Comparison of ENCODE assay signal across 8 mouse cellular contexts in the genomic region with DNA sequence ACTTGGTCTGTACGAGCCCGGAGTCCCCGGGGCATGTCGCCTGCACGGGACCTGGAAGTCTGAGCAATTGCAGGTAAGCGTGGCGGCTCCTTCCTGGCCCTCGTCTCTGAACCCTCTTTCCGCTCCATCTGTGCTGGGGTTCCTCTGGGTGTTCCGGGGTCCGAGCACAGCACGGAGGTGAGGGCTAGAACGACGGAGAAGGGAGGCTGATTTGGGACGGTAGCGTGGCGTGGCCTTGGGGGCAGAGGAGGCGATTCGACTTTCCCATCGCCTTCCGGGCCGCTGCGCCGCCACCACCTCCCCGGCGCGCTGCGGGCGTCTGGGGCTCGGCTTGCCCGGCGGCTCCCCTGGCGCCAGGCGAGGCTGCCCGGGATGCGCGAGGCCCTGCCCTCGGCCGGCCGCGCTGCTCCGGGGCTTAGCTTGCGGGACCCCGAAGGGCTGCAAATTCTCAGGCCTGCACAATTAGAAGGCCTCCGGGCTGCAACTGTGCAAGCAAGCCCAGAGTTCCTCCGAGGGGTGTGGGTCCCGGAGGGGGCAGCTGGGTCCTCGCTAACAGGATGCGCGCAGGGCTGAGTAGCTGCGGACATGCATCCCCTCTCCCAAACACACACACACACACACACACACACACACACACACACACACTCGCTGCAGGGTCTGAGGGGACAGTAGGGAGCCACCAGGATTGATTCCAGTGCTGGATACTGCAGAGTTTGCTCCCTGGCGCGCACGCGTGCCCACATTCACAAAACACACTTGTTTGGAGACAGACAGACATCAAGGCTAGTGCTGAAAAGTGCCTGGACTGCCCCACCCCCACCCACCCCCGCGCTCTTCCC. TPM values are rescaled to one million over a fixed set of nuclear protein-coding genes. Genes with fewer than 3 reads are reported as not detected.
DNase-seq lines count a peak whose midpoint lies in the region; ATAC-seq and TF ChIP-seq lines count a peak whose summit lies in the region.

No protein-coding gene starts in this region.

- WGBS in embryonic facial prominence, embryonic 12.5 days, result under 1% methylated on average over 53 of the region's 58 CpGs
- under 1% methylated on average over 54 of the region's 58 CpGs for WGBS in limb, embryonic 13.5 days

- H3K27me3 ChIP-seq in embryonic facial prominence, embryonic 12.5 days, result peaks cover 10% of the 10 kb centered on the region
- peaks cover 3% of the 10 kb centered on the region; the same call in 1 of the 2 replicates for H3K27me3 ChIP-seq in limb, embryonic 13.5 days
- H3K27me3 ChIP-seq in myocyte (ENCODE audit: control insufficient read depth, insufficient read depth, insufficient read length), result peaks cover 38% of the 10 kb centered on the region

- H3K27ac ChIP-seq in embryonic facial prominence, embryonic 12.5 days, result peak overlapping the region; percentile 92
- peak overlapping the region; percentile 94 for H3K27ac ChIP-seq in limb, embryonic 13.5 days

- H3K9me3 ChIP-seq in embryonic facial prominence, embryonic 12.5 days, result no peaks in the 10 kb centered on the region
- H3K9me3 ChIP-seq in limb, embryonic 13.5 days, result no peaks in the 10 kb centered on the region

- intact Hi-C loops in heart, postnatal 36 days (cut with DNase I), result loop anchor here (1.0 to 2.0 kb wide), 5 partner anchors 28 to 76 kb away; no protein-coding TSS in a partner anchor

- peak; percentile 52 for DNase-seq in gastrocnemius, postnatal 10 days
- no peak for DNase-seq in gastrocnemius, adult 18-20 months (ENCODE audit: low spot score)
- DNase-seq in adipocyte (ENCODE audit: low spot score), result peak; percentile 37
- peak; percentile 58 to 83 for DNase-seq in heart, postnatal 36 days
- peak; percentile 72 for DNase-seq in thymus, postnatal 14 days

- peak overlapping the region; percentile 72 for H3K4me3 ChIP-seq in embryonic facial prominence, embryonic 12.5 days
- peak overlapping the region; percentile 85 for H3K4me3 ChIP-seq in limb, embryonic 13.5 days
- H3K4me3 ChIP-seq in myocyte, result peak overlapping the region; percentile 23

- H3K4me2 ChIP-seq in embryonic facial prominence, embryonic 12.5 days (replicated peaks), result peak overlapping the region; percentile 98
- peak overlapping the region; percentile 100 for H3K4me2 ChIP-seq in limb, embryonic 13.5 days (replicated peaks)
- peak overlapping the region; percentile 55 for H3K4me2 ChIP-seq in myocyte (ENCODE audit: low read depth)

- peaks cover 12% of the 10 kb centered on the region; the same call in 1 of the 2 replicates for H3K36me3 ChIP-seq in embryonic facial prominence, embryonic 12.5 days
- H3K36me3 ChIP-seq in limb, embryonic 13.5 days, result peaks cover 28% of the 10 kb centered on the region
- no peaks in the 10 kb centered on the region for H3K36me3 ChIP-seq in myocyte (ENCODE audit: control insufficient read depth, insufficient read depth)

- no peaks in the 10 kb centered on the region for H3K79me2 ChIP-seq in myocyte (ENCODE audit: control insufficient read depth, insufficient read depth)

- H3K9ac ChIP-seq in embryonic facial prominence, embryonic 12.5 days, result peak overlapping the region; percentile 83
- H3K9ac ChIP-seq in limb, embryonic 13.5 days, result peak overlapping the region; percentile 95

- no peak for TF ChIP-seq POLR2A in myocyte (IDR thresholded peaks at IDR 0.05; ENCODE audit: insufficient read length, low read depth)

- no peak overlapping the region for H3ac ChIP-seq in myocyte (ENCODE audit: control insufficient read depth, insufficient read length)

- peaks cover 49% of the 10 kb centered on the region for H3K4me1 ChIP-seq in embryonic facial prominence, embryonic 12.5 days
- H3K4me1 ChIP-seq in limb, embryonic 13.5 days, result peaks cover 60% of the 10 kb centered on the region

- peak; percentile 36 for ATAC-seq in embryonic facial prominence, embryonic 12.5 days (ENCODE audit: insufficient number of reproducible peaks, insufficient read depth, low FRiP score, low TSS enrichment)
- peak; percentile 32 for ATAC-seq in limb, embryonic 13.5 days (ENCODE audit: low FRiP score, low read depth)

TF ChIP-seq in myocyte, 11 proteins besides CTCF, POLR2A, EP300 and RAD21:
- TF ChIP-seq POLR2AphosphoS2 (IDR thresholded peaks at IDR 0.05; ENCODE audit: insufficient read length, low read depth) (no peak), TCF12 (IDR thresholded peaks at IDR 0.05; ENCODE audit: insufficient read depth, poor library complexity, severe bottlenecking) (no peak), REST (IDR thresholded peaks at IDR 0.05; ENCODE audit: insufficient read depth, insufficient read length) (no peak), USF1 (IDR thresholded peaks at IDR 0.05; ENCODE audit: low read depth) (no peak), SRF (IDR thresholded peaks at IDR 0.05; ENCODE audit: control insufficient read depth, insufficient read length, low read depth) (no peak), MYOG (IDR thresholded peaks at IDR 0.05; ENCODE audit: control insufficient read depth in 1 of 3, insufficient read depth in 1 of 3, insufficient read length in 2 of 3, low read depth in 2 of 3) (no peak), TCF3 (IDR thresholded peaks at IDR 0.05; ENCODE audit: insufficient read length, low read depth) (no peak), E2F4 (IDR thresholded peaks at IDR 0.05; ENCODE audit: insufficient read depth) (no peak), MAX (IDR thresholded peaks at IDR 0.05; ENCODE audit: low read depth) (no peak), MYOD1 (IDR thresholded peaks at IDR 0.05; ENCODE audit: control insufficient read depth in 1 of 3, insufficient read length in 2 of 3, low read depth in 2 of 3) (no peak), CEBPB (IDR thresholded peaks at IDR 0.05; ENCODE audit: insufficient read depth, poor library complexity, severe bottlenecking) (no peak)
TF ChIP-seq in myocyte: peak in this region for 0.

RNA-seq across cellular contexts. Expression of a gene that starts 0.6 kb away (rescaled TPM):
- 10 to 100 TPM; 30.1 to 38.7 TPM for total RNA-seq in gastrocnemius, postnatal 10 days (2021)
- total RNA-seq in gastrocnemius, adult 18-20 months (2021), result 10 to 100 TPM; 11.3 to 21.8 TPM
- 12.8 and 13.3 TPM in 2 replicates for polyA plus RNA-seq in embryonic facial prominence, embryonic 12.5 days (2016; fragmentation: Nextera tagmentation; extraction: Ambion mirVana)
- 10 to 100 TPM; 55.1 to 60.7 TPM for total RNA-seq in heart, postnatal 36 days (2021)
- polyA plus RNA-seq in limb, embryonic 13.5 days (2015; fragmentation: Nextera tagmentation; extraction: Ambion mirVana), result 9.5 and 10.1 TPM in 2 replicates
- 1.1 TPM for polyA plus RNA-seq in myocyte (2012; fragmentation: generic; extraction: Trizol)

Comparison
In these comparisons a context has a peak if more than half of its experiments do, and no peak if none do; other contexts are left out.
1. H3K4me3 ChIP-seq: peak in every context shown above with its lines; median percentile 85 in limb, embryonic 13.5 days; 72 in embryonic facial prominence, embryonic 12.5 days; 23 in myocyte.